Mouse (Mus musculus) embryonic facial prominence, embryonic 12.5 days (tissue): ENCODE measurements around the gene Klf5. TPM values are rescaled to one million over a fixed set of nuclear protein-coding genes. Genes with fewer than 3 reads are reported as not detected.

Source experiments
- ATAC-seq: fragments of 200-750 bp; cut with Nextera tagmentation; 2 replicates; pipeline ENCODE4 v1.8.0; 2017; ENCODE audit not compliant: insufficient number of reproducible peaks, insufficient read depth, low FRiP score, low TSS enrichment
- H3K27ac ChIP-seq: fragments of 300-500 bp; sonication (generic); 2 replicates; pipeline ENCODE4 v1.5.1; 2016; ENCODE audit warnings: mild to moderate bottlenecking
- H3K27me3 ChIP-seq: fragments of 300-500 bp; sonication (generic); 2 replicates; pipeline ENCODE4 v1.6.1; 2016; ENCODE audit warnings: mild to moderate bottlenecking, moderate library complexity
- H3K36me3 ChIP-seq: fragments of 300-500 bp; sonication (generic); 2 replicates; pipeline ENCODE4 v1.6.1; 2016; ENCODE audit warnings: mild to moderate bottlenecking
- H3K4me1 ChIP-seq: fragments of 300-500 bp; sonication (generic); 2 replicates; pipeline ENCODE4 v1.6.1; 2016
- H3K4me2 ChIP-seq: fragments of 300-500 bp; sonication (generic); replicated peaks from 2 replicates; pipeline ENCODE4 v1.6.1; 2016; ENCODE audit warnings: mild to moderate bottlenecking, moderate library complexity
- H3K4me3 ChIP-seq: fragments of 300-500 bp; sonication (generic); 2 replicates; pipeline ENCODE4 v1.5.1; 2016; ENCODE audit warnings: mild to moderate bottlenecking
- H3K9ac ChIP-seq: fragments of 300-500 bp; sonication (generic); 2 replicates; pipeline ENCODE4 v1.6.1; 2016; ENCODE audit warnings: mild to moderate bottlenecking, moderate library complexity
- H3K9me3 ChIP-seq: fragments of 300-500 bp; sonication (generic); 2 replicates; pipeline ENCODE4 v1.6.1; 2016; ENCODE audit warnings: mild to moderate bottlenecking, moderate library complexity
- WGBS: fragments of 180-500 bp; shearing (Covaris S2); methylation state at CpG from one replicate; pipeline ENCODE4 v1.1.7; 2016; 5-methylcytosine and 5-hydroxymethylcytosine counted together
- polyA plus RNA-seq: library from polyadenylated mRNA; unstranded; fragments of >200 nt; fragmentation: Nextera tagmentation; extraction: Ambion mirVana; gene quantifications from 2 replicates; pipeline ENCODE4 v1.2.1, GENCODE M21; 2016

The Klf5 gene
- polyA plus RNA-seq, 1 experiment from 2014 or later, result 8.6 TPM

DNA sequence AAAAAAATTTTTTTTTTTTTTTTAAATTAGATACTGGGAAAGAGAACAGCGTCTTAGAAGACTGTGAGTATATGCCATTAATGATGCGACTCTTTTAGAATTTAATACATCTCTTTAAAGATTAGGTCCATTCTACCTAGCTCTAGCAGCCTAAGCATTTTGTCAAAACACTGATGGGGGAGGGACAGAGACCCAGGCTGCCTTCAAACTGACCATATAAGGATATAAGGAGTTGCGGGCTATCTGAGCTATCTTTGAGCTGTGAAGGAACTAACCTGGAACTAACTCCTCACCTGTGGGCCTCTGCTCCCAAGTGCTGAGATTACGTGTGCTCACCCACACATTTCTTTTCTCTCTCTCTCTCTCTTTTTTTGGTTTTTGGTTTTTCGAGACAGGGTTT is 6.3 kb upstream of the Klf5 start:
- Histone ChIP-seq H3K9ac (no peak overlapping the region), H3K4me1 (no peaks in the 10 kb centered on the region), H3K36me3 (no peaks in the 10 kb centered on the region), H3K27me3 (no peaks in the 10 kb centered on the region), H3K9me3 (no peaks in the 10 kb centered on the region), H3K27ac (no peak overlapping the region), H3K4me3 (no peak overlapping the region), H3K4me2 (no peak overlapping the region)
- ATAC-seq, result no peak
- 92% methylated on average over 5 of the region's 5 CpGs for WGBS

DNA sequence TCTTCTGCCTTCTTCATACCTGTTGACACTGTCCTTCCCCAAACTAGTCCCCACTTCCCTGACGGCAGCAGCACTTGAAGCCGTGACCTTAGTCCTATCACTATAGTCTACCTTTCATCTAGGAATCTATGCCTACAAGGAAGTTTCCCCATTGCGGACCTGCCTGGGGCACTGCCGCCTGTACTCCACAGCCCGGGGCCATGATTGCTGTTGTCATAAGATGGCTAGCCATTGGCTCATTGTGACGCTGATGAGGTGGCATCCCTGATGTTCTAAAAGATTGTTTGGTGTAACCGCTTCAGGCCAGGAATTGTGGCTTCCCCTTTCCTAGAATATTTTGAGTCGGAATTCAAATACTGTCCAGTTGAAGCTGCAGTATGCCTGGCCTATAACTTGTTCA is 4.1 kb upstream of the Klf5 start:
- Histone ChIP-seq H3K4me1 (peaks cover 2% of the 10 kb centered on the region; the same call in 1 of the 2 replicates), H3K9ac (no peak overlapping the region), H3K4me2 (no peak overlapping the region), H3K36me3 (no peaks in the 10 kb centered on the region), H3K27ac (no peak overlapping the region), H3K27me3 (0 out of 2 replicates have a peak, but pooled peaks cover 5% of the 10 kb centered on the region), H3K9me3 (no peaks in the 10 kb centered on the region), H3K4me3 (no peak overlapping the region)
- WGBS, result 83% methylated on average over 8 of the region's 8 CpGs
- no peak for ATAC-seq

DNA sequence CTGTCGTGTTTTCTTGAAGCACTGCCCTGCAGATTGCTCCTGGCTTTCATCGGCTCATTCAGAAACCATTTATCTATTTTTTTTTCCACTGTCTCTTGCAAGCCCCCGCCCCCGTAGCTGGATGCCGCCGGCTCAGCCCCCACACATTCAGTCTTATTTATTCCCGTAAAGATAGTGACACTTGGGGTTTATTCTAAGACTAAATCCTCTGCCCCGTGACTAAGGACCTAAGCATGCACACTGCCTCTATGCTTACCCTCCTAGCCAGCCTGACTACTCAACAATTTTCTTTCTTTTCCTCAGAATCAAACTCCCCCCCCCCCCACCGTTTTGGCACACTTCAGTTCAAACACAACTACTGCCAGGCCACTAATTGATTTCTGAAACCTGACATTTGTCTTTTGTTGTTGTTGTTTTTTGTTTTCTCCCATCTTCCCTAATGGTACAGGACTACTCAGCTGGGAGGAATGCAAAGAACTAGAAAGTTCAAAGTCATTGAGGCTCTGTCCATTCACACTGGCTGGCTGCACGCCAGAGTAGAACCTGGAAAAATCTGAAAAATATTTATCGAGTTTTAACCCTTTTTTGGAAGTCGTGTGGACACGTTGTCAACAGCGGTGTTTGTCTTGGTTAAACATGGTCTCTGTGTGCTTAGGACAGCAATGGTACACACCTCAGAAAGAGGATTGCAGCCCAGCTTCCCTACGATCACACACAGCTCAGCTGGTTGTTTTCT is 2.7 kb upstream of the Klf5 start:
- H3K27me3 ChIP-seq, result 0 out of 2 replicates have a peak, but pooled peaks cover 12% of the 10 kb centered on the region
- no peak overlapping the region for H3K4me3 ChIP-seq
- H3K36me3 ChIP-seq, result no peaks in the 10 kb centered on the region
- H3K4me2 ChIP-seq, result no peak overlapping the region
- no peak overlapping the region for H3K9ac ChIP-seq
- WGBS, result 62% methylated on average over 15 of the region's 15 CpGs
- H3K9me3 ChIP-seq, result no peaks in the 10 kb centered on the region
- peaks cover 8% of the 10 kb centered on the region; the same call in 1 of the 2 replicates for H3K4me1 ChIP-seq
- H3K27ac ChIP-seq, result no peak overlapping the region
- ATAC-seq, result no peak

DNA sequence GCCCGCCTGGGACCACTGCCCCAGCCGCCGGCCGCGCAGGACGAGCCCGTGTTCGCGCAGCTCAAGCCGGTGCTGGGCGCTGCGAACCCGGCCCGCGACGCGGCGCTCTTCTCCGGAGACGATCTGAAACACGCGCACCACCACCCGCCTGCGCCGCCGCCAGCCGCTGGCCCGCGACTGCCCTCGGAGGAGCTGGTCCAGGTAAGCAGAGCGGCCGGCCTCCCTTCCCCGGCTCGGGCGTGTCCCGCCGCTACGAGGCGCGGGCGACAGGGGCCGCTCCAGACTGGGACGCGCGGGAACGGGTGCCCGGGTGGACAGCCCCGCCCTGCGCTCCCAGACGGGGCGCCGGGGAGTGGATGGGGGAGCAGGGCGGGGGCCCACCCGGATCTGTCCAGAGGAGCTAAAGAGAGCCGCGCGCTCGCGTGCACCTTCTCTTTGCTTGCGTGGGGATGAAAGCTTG is 561 bp downstream of the Klf5 start:
- Histone ChIP-seq H3K9me3 (no peaks in the 10 kb centered on the region), H3K4me1 (peaks cover 8% of the 10 kb centered on the region; the same call in 1 of the 2 replicates), H3K4me2 (peak overlapping the region; percentile 97), H3K4me3 (peak overlapping the region; percentile 67), H3K27me3 (0 out of 2 replicates have a peak, but pooled peaks cover 18% of the 10 kb centered on the region), H3K9ac (peak overlapping the region; percentile 60), H3K36me3 (peaks cover 5% of the 10 kb centered on the region; the same call in 1 of the 2 replicates), H3K27ac (peak overlapping the region; percentile 57; the same call in 1 of the 2 replicates)
- peak; percentile 84; the same call in 1 of the 2 replicates for ATAC-seq
- under 1% methylated on average over 59 of the region's 60 CpGs for whole genome bisulfite sequencing

DNA sequence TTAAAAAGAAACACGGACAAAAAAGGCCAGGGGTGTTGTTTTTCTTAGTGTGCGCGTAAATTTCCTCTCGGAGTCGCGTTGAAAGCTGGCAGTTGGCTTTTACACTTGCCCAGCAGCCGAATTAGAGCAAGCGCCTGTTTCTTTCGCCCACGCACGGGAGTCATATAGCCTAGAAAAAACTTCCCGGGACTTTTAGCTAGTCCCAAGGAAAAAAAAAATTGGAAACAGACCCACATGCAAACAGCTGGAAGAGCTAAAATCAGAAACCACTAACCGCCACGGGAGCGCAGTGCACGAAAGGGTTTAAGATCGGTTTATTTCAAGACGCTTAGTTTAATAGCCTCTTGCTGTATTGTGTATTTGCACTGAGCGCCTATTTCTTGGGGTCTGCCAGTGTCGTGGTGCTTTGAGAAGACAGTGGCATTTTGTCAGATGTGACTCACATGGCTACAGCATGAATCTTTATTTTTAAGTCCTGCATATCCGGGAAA is 1.3 kb downstream of the Klf5 start:
- Histone ChIP-seq H3K4me2 (peak overlapping the region; percentile 97), H3K4me3 (peak overlapping the region; percentile 67), H3K27ac (no peak overlapping the region), H3K27me3 (0 out of 2 replicates have a peak, but pooled peaks cover 18% of the 10 kb centered on the region), H3K36me3 (peaks cover 5% of the 10 kb centered on the region; the same call in 1 of the 2 replicates), H3K9ac (peak overlapping the region; percentile 60; the same call in 1 of the 2 replicates), H3K4me1 (peaks cover 8% of the 10 kb centered on the region; the same call in 1 of the 2 replicates), H3K9me3 (no peaks in the 10 kb centered on the region)
- 4% methylated on average over 21 of the region's 21 CpGs for WGBS
- no peak for ATAC-seq

DNA sequence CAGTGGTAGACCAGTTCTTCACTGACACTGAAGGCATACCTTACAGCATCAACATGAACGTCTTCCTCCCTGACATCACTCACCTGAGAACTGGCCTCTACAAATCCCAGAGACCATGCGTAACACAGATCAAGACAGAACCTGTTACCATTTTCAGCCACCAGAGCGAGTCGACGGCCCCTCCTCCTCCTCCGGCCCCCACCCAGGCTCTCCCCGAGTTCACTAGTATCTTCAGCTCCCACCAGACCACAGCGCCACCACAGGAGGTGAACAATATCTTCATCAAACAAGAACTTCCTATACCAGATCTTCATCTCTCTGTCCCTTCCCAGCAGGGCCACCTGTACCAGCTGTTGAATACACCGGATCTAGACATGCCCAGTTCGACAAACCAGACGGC is 3.0 kb downstream of the Klf5 start:
- Histone ChIP-seq H3K4me2 (no peak overlapping the region), H3K36me3 (peaks cover 5% of the 10 kb centered on the region; the same call in 1 of the 2 replicates), H3K27me3 (0 out of 2 replicates have a peak, but pooled peaks cover 18% of the 10 kb centered on the region), H3K4me3 (no peak overlapping the region), H3K4me1 (peaks cover 8% of the 10 kb centered on the region; the same call in 1 of the 2 replicates), H3K9ac (no peak overlapping the region), H3K9me3 (no peaks in the 10 kb centered on the region), H3K27ac (no peak overlapping the region)
- WGBS, result 61% methylated on average over 11 of the region's 11 CpGs
- ATAC-seq, result no peak

DNA sequence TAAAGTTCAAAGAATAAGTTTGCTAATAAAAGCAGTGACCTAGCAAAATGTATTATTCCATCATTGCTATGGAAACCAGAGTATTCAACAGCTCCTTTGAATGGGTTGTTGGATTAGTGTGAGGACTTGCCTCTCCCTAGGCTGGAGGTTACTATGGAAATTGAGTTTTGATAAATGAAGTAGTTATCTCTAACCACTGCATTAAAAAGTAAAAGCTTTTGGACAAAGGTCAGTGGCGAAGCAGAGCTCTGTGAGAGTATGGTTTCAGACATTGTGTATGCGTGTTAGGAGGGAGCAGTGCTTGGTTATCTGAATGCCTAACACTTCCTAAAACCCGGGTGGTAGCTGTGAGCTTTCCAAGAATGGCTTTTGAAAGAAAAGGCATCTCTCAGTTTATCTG is 5.9 kb downstream of the Klf5 start:
- 0 out of 2 replicates have a peak, but pooled peaks cover 13% of the 10 kb centered on the region for H3K27me3 ChIP-seq
- H3K4me2 ChIP-seq, result no peak overlapping the region
- H3K4me1 ChIP-seq, result peaks cover 6% of the 10 kb centered on the region; the same call in 1 of the 2 replicates
- no peak overlapping the region for H3K27ac ChIP-seq
- H3K4me3 ChIP-seq, result no peak overlapping the region
- peaks cover 5% of the 10 kb centered on the region; the same call in 1 of the 2 replicates for H3K36me3 ChIP-seq
- no peaks in the 10 kb centered on the region for H3K9me3 ChIP-seq
- ATAC-seq, result no peak
- H3K9ac ChIP-seq, result no peak overlapping the region
- WGBS, result 84% methylated on average over 3 of the region's 3 CpGs

DNA sequence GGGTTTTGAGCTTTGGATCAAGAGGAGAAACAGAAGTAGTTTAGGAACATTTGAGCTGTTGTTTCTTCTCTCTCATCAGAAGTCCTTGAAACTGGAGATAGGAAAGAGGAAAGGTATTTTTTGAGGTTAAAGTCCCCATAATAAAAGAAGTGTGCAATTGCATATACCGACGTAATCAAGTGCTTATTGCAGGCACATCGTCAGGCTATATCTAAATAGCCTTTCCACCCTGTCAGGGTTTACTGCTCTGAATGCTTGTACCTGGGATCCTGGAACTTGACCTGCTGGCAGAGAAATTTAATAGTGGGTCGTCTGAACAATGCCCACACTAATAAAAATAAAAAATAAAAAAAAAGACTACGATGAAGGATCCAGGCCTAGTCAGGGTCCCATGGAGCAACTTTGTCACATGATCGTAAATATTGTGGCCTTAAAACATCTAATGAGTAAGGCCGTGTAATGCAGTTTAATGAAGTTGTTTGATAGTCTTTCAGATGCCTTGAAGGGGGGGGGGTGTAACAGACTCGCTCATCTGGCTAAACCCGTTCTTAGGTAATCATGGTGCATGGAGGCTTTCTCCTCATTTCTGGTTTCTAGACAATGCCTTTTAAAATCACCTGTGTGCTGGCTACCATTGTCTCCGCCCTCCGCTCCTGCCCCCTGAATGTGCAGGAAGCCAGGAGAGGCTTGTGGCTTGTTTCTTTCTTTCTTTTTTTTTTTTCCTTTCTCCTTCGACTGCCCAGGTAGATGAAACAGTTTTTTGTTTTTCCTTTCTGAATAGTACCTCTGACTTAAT is 6.7 kb downstream of the Klf5 start:
- 76% methylated on average over 12 of the region's 12 CpGs for WGBS
- no peak for ATAC-seq

DNA sequence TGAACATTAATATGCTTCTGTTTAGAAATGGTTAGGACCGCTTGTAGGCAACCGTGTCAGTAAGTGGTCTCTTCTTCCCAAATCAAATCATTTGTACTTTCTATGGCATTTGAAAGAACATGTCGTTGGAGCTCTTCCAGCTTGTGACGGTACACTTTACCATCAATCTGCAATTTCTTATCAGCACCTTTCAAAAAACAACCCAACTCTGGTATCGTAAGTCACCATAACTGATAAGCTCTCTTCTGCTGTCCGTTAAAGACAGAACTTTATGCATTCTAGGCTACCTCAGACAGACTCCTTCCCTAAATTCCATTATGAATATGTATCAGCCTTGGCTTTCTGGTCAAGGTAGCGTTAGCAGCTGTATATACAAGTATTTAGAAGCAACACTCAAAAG is 7.9 kb downstream of the Klf5 start:
- Histone ChIP-seq H3K4me3 (no peak overlapping the region), H3K27ac (no peak overlapping the region), H3K4me2 (no peak overlapping the region), H3K4me1 (no peaks in the 10 kb centered on the region), H3K27me3 (0 out of 2 replicates have a peak, but pooled peaks cover 5% of the 10 kb centered on the region), H3K36me3 (peaks cover 5% of the 10 kb centered on the region; the same call in 1 of the 2 replicates), H3K9me3 (no peaks in the 10 kb centered on the region), H3K9ac (no peak overlapping the region)
- 88% methylated on average over 7 of the region's 7 CpGs for WGBS
- ATAC-seq, result no peak

More for the DNA sequence above, 6.7 kb downstream of the Klf5 start:
- no peak overlapping the region for H3K4me2 ChIP-seq
- H3K36me3 ChIP-seq, result peaks cover 5% of the 10 kb centered on the region; the same call in 1 of the 2 replicates
- no peaks in the 10 kb centered on the region for H3K4me1 ChIP-seq
- H3K27ac ChIP-seq, result no peak overlapping the region
- H3K27me3 ChIP-seq, result 0 out of 2 replicates have a peak, but pooled peaks cover 10% of the 10 kb centered on the region
- H3K9me3 ChIP-seq, result no peaks in the 10 kb centered on the region
- H3K9ac ChIP-seq, result no peak overlapping the region
- H3K4me3 ChIP-seq, result no peak overlapping the region

DNA sequence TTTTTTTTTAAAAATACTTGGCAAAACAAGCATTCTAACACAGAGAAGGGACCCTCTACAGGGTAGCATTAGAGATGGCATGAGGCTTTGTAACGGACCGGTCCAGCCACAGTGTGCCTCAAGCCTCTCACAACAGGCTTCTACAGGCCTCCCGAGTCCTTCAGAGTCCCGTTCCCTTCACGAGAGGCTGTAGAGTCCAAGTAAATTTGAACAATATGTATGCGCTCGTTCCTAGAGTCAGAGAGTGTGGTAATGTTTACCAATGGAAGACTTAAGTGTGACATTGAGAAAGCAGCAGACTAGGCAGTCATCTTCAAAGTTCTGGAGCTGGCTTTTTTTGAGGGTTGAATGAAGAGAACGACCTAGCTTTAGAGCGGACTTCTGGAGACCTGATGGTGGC is 11.1 kb downstream of the Klf5 start:
- Histone ChIP-seq H3K4me1 (no peaks in the 10 kb centered on the region), H3K36me3 (no peaks in the 10 kb centered on the region), H3K4me2 (no peak overlapping the region), H3K9me3 (no peaks in the 10 kb centered on the region), H3K27ac (no peak overlapping the region), H3K27me3 (no peaks in the 10 kb centered on the region), H3K9ac (no peak overlapping the region), H3K4me3 (no peak overlapping the region)
- 80% methylated on average over 9 of the region's 9 CpGs for WGBS
- no peak for ATAC-seq

DNA sequence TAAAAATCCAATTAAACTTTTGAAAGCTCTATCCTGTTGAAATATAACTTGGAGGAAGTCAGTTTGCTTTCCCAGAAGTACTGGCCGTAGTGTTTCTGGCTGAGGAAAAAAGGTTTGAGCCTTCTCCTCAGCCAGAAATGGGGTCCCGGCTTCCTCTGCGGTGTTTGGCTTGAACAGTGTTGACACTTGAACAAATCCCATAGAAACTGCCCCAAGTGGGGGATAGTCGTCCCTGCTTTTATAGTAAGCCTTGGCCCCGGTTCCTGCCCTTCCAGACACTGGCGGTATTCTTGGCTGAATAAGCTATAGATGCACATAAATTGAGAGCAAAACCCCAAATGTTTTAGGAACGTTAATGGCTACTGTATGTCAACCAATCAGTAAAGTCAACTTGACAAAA is 11.9 kb downstream of the Klf5 start:
- no peak overlapping the region for H3K27ac ChIP-seq
- no peaks in the 10 kb centered on the region for H3K4me1 ChIP-seq
- no peak overlapping the region for H3K4me2 ChIP-seq
- no peak overlapping the region for H3K9ac ChIP-seq
- 74% methylated on average over 7 of the region's 7 CpGs for WGBS
- no peaks in the 10 kb centered on the region for H3K9me3 ChIP-seq
- H3K27me3 ChIP-seq, result no peaks in the 10 kb centered on the region
- no peak overlapping the region for H3K4me3 ChIP-seq
- no peaks in the 10 kb centered on the region for H3K36me3 ChIP-seq
- ATAC-seq, result no peak
